Mouse (Mus musculus): ENCODE data around the gene Dctn1.

Gene Dctn1

GRCm38 (mm10) chr6:83172240-83172920 lies 6.7 kb downstream of the Dctn1 start:
- no peak for DNase-seq

- DNase-seq, result no peak
Observed at GRCm38 (mm10) chr6:83175996-83176395, 10.3 kb downstream of the Dctn1 start.

GRCm38 (mm10) chr6:83179390-83180117 lies 13.8 kb downstream of the Dctn1 start:
- DNase-seq, result no peak

- no peak for DNase-seq
Observed at GRCm38 (mm10) chr6:83180605-83181004, 14.9 kb downstream of the Dctn1 start.

DNA sequence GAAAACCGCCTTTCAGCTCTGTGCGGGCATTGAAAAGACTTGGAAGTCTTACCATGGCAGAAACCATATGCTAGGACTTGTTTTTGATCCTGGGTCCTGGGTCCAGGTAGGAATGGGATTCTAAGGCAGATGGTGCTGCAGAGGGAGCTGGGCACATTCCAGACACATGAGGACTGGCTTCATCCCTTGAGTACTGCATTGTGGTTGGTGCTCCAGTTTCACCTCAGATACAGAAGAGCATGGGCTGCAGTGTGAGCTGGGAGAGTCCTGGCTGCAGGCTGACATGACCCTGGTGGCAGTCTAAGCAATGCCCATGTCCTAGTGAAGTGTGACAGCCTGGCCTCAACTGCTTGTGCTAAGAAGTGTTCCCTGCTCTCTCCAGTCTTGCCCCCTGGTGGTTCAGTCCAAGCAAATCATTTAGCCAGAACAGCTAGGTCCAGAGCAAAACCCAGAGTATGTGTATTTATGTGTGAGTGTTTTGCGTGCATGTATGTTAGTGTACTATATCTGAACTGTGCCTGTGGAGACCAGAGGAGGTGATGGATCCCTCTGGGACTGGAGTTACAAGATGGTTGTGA lies 19.2 kb downstream of the Dctn1 start:
- DNase-seq, result no peak

- peak; percentile 33 for DNase-seq
Observed at GRCm38 (mm10) chr6:83185895-83186861, 20.5 kb downstream of the Dctn1 start.

- no peak for DNase-seq
Observed at GRCm38 (mm10) chr6:83186946-83187345, 21.2 kb downstream of the Dctn1 start.

- DNase-seq, result no peak
Observed at GRCm38 (mm10) chr6:83193571-83193970, 27.9 kb downstream of the Dctn1 start.

GRCm38 (mm10) chr6:83197345-83198004 lies 31.8 kb downstream of the Dctn1 start:
- DNase-seq, result peak; percentile 63

DNA sequence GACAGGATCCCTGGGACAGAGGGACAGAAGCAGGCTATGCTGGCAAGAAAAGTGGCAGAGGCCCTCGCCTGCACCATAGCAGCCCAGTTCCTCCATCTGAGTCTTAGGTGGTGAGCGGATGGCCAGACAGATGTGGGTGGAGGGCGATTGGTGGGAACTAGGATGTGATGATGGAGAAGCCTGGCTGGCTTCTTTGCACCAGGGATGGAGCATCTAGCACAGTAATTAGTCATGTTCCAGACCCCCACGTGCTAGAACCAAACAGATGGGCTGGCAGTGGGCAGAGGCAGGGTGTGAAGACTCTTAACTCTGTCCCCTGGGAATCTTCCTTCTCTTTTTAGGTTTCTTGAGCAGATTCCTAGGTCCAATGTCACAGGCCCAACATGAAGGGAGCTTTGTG lies 37.6 kb downstream of the Dctn1 start:
- no peak for DNase-seq

DNA sequence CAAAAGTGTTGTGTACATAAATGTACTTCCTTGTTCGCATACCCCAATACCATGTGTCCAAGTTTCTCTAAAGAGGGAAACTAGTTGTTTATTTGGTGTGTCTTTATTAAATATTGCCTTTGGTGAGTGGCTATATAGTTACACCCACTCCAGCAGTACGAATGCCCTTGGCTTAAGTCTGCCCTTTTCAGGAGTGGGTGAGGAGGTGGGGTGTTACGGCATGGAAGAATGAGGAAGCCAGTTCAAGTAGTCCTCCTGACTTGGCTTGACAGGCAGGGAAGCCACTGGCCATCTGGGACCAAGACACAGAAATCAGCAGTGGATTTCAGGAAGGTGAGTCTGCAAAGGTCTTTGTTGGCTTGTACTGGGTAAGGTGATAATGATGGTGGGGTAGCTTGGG lies 40.1 kb downstream of the Dctn1 start:
- DNase-seq, result no peak

DNA sequence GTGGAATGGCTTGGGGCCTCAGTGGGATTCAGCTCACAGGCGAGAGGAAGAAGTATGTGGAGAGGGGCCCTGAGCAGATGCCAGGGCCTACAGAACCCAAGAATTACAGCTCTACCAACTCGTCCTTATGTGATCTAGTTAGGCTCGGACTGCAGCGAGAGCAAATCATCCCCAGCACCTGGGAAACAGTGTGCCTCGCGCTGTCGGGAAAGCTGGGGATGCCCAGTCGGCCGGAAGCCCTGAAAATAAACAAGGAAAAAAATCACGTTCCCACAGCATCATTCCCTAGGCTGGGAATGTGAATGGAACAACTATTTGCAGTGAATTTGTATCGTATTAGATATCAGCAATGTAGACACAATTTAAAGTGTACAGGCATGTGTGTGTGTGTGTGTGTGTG lies 40.6 kb downstream of the Dctn1 start:
- no peak for DNase-seq

DNA sequence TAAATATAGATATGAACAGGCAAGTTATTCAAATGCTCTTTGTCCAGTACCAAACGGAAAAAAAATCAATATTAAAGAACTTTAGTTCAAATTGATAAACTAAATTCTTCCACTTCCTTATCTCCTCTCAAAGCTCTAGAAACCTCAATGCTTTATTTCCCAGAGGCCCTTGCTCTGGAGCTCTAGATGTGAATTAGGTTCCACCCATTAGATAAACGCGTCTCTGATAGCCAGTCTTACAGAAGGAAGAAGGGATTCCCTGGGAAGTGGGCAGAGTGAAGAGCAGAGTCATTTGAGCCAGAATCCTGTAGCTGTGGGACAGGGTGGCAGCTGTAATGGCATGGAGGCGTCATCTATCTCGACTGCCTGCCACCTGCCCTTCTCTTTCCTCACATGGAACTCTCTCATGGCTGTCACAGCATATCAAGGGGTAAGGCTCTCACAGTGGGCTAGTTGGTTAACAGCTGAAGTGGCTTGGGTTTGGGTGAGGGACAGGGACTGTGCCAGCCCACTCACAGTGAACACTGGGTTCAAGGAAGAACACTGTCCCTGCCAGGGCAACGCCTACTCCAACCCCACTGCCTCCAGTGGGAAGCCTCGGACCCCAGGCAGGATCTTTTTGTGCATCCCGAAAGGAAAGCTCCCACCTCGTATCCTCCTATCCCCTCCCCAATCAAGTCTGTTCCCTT lies 41.8 kb downstream of the Dctn1 start:
- no peak for DNase-seq

DNA sequence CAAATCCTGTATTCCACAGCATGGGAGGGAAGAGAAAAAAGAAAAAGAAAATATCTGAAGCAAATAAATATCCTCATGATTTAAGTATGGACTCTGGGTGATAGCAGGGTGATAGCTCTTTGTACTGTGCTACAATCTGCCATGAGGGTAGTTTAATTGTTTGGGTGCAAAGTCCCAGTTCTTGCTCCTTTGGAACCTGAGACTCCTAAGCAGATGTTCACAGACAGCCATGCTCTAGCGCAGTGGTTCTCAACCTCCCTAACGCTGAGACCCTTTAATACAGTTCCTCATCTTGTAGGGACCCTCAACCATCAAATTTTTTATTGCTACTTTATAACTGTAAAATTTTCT lies 42.3 kb downstream of the Dctn1 start:
- DNase-seq, result no peak

- DNase-seq, result no peak
Observed at GRCm38 (mm10) chr6:83210495-83210894, 44.8 kb downstream of the Dctn1 start.

DNA sequence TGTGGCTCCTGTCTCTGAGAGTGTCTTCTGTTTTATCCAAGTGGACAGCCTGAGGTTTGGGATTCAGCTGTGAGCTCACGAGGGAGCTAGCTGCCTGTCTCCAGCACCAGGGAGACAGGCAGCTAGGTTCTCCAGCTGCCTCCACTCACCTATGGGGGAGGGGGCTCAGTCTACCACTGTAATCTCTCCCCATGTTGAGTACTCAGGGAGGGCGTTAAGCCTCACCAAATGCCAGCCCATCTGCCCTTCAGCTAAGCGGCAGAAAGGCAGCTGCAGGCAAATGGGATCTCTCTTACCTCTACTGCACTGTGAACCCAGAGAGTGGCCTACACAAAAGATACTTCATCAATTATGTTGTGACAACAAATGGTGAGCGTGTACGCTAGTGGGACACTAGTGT lies 45.8 kb downstream of the Dctn1 start:
- no peak for DNase-seq

DNA sequence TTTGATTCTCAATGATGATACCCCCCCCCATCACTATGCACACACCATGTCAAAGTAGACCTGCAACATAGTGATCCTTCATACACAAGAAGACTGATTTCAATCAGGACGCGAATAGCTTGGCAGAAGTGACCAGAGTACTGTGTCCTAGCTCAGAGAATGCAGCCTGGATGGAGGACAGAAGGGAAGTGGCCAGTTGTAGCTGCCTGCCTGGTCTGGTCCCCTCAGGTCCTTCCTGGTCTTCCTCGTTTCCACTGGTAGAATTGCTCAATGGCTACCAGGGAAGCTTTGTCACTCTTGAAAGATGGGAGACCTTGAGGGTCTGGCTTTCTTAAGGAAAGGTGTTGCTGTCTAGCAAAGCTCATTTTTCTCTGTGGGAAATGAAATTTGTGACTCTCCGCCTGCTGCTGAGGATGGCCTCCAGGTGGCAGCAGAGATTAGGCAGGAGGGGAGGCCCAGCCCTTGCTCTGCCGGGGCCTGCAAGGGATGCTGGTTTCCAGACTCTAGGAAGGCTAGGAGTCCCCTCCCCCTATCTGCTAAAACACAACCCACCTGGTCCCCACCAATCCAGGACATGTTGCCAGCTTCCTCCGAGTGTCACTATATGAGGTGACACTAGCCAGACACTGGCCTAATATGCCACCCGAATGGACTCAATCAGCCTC lies 49.4 kb downstream of the Dctn1 start:
- DNase-seq, result peak; percentile 61

DNA sequence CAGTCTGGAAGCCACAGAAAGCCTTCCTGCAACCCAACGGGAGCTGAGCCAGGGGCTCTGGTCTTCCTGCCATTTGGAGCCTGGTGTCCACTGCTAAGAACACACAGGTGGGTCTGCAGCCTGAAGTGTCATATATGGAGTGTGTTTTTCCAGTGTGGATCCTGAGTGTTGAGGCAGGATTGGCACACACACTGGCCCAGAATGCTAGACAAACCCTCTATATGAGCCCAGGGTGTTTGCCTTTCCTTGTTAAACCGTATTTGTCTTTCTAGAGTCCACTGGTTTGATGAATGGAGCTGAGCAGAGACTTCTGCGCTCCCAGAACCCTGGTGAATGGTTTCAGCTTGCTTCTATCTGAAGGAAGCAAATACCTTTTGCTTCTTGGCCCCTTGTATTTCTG lies 54.1 kb downstream of the Dctn1 start, which contains the start of gene Slc4a5:
Gene Slc4a5 (plus strand): TSS at position 15 of the 400 bp plus-strand sequence.
- DNase-seq, result no peak

DNA sequence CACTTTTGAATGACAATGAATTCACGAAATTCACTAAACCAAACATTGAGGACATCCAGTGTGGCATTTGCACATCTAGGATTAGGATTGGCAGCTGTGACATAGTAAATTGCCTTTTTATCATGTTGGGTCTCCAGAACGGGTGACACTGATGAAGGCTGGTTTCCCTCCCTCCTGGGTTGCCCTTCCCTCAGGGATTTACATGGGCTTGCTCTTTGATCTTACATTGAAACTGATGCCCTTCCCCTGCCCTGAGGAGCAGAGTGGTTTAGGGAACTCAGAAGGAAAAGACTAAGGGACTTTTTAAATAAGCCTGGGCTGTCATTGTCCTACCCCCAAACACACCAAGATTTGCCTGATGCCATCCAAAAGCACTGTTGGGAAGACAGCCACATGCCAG lies 65.8 kb downstream of the Dctn1 start:
- DNase-seq, result no peak

- DNase-seq, result no peak
Observed at GRCm38 (mm10) chr6:83233306-83233705, 67.6 kb downstream of the Dctn1 start.

DNA sequence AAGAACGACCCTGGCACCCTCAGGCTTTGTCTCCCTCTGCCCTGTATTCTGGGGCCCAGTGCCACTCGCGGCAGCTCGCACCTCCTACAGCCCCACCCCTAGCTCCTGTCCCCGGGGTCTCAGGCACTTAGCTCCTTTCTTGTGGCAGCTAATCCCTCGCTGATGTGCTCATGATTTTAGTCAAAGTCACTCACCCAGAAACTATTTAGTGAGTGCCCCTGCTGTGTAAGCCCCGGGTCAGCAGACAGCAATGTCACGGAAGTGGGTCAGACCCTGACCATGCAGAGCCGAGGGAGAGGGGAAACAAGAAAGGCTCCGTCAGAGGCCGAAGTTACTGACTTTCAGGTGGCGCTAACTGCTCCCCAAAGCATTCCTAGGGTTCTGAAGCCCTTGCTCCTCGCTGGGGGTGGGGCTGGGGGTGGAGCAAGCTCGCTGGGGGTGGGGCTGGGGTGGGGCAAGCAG lies 68.6 kb downstream of the Dctn1 start:
- peak; percentile 46 for DNase-seq

Data from kidney, adult 9 months (tissue).